Mouse (Mus musculus) hindbrain, postnatal 0 days (tissue): ENCODE data around the gene Rnf6. TPM values are rescaled to one million over a fixed set of nuclear protein-coding genes. Genes with fewer than 3 reads are reported as not detected.

Source experiments
- ATAC-seq: fragments of 200-750 bp; cut with Nextera tagmentation; 2 replicates; pipeline ENCODE4 v1.8.0; 2017; ENCODE audit warnings: mild to moderate bottlenecking, moderate TSS enrichment, moderate library complexity
- DNase-seq: peaks from one replicate; pipeline ENCODE4 v3.0.0-alpha.2; 2015; ENCODE audit warnings: low spot score
- H3K27ac ChIP-seq: fragments of 300-500 bp; sonication (generic); 2 replicates; pipeline ENCODE4 v1.5.1; 2014; ENCODE audit warnings: mild to moderate bottlenecking
- H3K27me3 ChIP-seq: fragments of 300-500 bp; sonication (generic); 2 replicates; pipeline ENCODE4 v1.6.1; 2014; ENCODE audit warnings: low read length, mixed read lengths; ENCODE audit not compliant: insufficient read depth
- H3K36me3 ChIP-seq: fragments of 300-500 bp; sonication (generic); 2 replicates; pipeline ENCODE4 v1.6.1; 2014; ENCODE audit warnings: low read length, mixed read lengths; ENCODE audit not compliant: insufficient read depth
- H3K4me1 ChIP-seq: fragments of 300-500 bp; sonication (generic); 2 replicates; pipeline ENCODE4 v1.6.1; 2014; ENCODE audit warnings: antibody characterized with exemption, low read length, mixed read lengths; ENCODE audit not compliant: insufficient read depth
- H3K4me2 ChIP-seq: fragments of 300-500 bp; sonication (generic); 2 replicates; pipeline ENCODE4 v1.6.1; 2014; ENCODE audit warnings: low read depth, mild to moderate bottlenecking, low read length, moderate library complexity, mixed read lengths
- H3K4me3 ChIP-seq: fragments of 300-500 bp; sonication (generic); 2 replicates; pipeline ENCODE4 v1.5.1; 2014; ENCODE audit warnings: low read length
- H3K9ac ChIP-seq: fragments of 300-500 bp; sonication (generic); replicated peaks from 2 replicates; pipeline ENCODE4 v1.6.1; 2014; ENCODE audit warnings: mild to moderate bottlenecking, low read length, moderate library complexity, mixed read lengths
- H3K9me3 ChIP-seq: fragments of 300-500 bp; sonication (generic); 2 replicates; pipeline ENCODE4 v1.6.1; 2016; ENCODE audit warnings: low read length, mixed read lengths
- CTCF ChIP-seq: IDR thresholded peaks from 2 replicates; pipeline ENCODE4 v1.5.1; 2016; ENCODE audit warnings: antibody characterized with exemption, control low read depth, low read depth
- WGBS: fragments of 180-500 bp; shearing (Covaris S2); extraction: QIAGEN DNeasy Blood & Tissue Kit; methylation state at CpG from one replicate; pipeline ENCODE4 v1.1.7; 2014; 5-methylcytosine and 5-hydroxymethylcytosine counted together
- polyA plus RNA-seq: library from polyadenylated mRNA; unstranded; fragments of >200 nt; fragmentation: Nextera tagmentation; extraction: Ambion mirVana; gene quantifications from 2 replicates; pipeline ENCODE4 v1.2.1, GENCODE M21; 2015
- total RNA-seq: library from RNA; depleted of rRNA; stranded (reverse); fragments of >200 nt; gene quantifications from 2 replicates; pipeline ENCODE4 v1.2.3, GENCODE M21; 2014

The Rnf6 gene
- total and polyA plus RNA-seq, 2 experiments from 2014 or later: 14.6 to 28.3 TPM

DNA sequence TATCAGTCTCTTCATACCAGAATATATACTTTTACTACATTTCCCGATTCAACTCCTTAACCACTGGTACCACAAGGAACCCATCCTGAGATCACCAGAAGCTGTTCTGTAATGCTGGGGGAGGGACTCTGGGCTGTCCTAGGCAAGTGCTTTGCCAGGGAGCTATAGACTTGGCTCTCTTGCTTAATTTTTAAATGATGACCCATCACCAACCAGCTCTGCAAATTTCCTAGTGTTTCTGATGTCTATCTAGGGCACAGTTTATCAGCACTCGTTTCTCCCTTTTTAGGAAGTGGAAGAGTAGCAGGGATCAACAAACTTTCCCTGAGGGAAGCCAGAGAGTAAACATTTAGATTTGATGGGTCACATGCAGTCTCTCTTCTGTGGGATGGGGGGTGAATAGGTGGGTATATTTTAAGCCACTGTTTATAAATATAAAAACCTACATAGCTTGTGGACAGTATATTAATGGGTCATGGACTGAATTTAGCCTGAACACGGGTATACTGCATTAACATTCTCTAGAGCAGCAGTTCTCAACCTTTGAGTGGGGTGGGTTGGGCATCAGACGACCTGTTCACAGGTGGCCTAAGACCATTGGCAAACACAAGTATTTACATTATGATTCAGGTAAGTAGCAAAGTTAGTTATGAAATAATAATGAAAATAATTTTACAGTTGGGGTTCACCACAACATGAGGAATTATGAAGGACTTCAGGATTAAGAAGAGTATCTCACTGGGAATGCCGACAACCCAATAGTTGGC, 30.5 kb upstream of the Rnf6 start:
- no peak for ATAC-seq
- no peak overlapping the region for H3K4me2 ChIP-seq
- H3K27me3 ChIP-seq: no peaks in the 10 kb centered on the region
- WGBS: 84% methylated on average over 5 of the region's 5 CpGs
- DNase-seq: no peak
- H3K4me3 ChIP-seq: no peak overlapping the region
- no peak overlapping the region for H3K27ac ChIP-seq
- H3K4me1 ChIP-seq: no peaks in the 10 kb centered on the region
- no peak for TF ChIP-seq CTCF
- H3K9ac ChIP-seq: no peak overlapping the region
- H3K9me3 ChIP-seq: no peaks in the 10 kb centered on the region
- no peaks in the 10 kb centered on the region for H3K36me3 ChIP-seq

DNA sequence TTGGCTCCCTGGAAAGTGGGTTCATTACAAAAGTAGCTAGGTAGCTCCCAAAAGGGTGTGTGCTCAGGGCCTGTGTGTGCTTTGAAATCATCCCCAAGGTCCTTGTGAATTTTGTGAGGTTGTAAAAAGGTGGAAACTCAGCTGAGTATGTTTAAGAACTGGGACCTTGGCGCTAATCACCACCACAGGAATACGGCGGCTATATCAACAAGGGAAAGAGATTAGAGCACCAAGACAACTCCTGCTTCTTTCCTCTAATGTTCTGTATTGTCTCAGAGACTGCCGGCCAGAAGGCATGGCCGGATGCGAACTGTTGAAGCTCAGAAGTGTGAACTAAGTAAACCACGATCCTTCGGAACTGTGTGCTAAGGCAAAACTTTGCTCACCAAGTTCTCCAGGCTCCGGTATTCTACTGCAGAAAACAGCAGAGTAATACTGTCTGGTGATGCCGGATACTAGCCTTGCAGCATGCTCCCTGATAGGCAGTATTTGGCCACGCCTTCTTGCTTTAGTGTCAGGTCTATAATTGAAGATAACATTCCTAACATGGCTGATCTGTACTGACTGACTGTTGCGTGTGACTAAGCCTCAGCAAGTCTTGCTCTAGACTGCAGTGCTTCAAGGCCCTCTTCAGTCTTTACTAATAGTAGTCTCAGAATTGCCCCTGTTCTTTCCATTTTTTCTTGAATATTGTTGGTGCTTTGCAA, 29.2 kb upstream of the Rnf6 start:
- DNase-seq: no peak
- H3K27me3 ChIP-seq: no peaks in the 10 kb centered on the region
- no peak overlapping the region for H3K9ac ChIP-seq
- no peak for TF ChIP-seq CTCF
- no peak overlapping the region for H3K4me2 ChIP-seq
- H3K4me3 ChIP-seq: no peak overlapping the region
- no peaks in the 10 kb centered on the region for H3K36me3 ChIP-seq
- ATAC-seq: no peak
- H3K9me3 ChIP-seq: no peaks in the 10 kb centered on the region
- H3K4me1 ChIP-seq: no peaks in the 10 kb centered on the region
- WGBS: 94% methylated on average over 12 of the region's 12 CpGs
- no peak overlapping the region for H3K27ac ChIP-seq

DNA sequence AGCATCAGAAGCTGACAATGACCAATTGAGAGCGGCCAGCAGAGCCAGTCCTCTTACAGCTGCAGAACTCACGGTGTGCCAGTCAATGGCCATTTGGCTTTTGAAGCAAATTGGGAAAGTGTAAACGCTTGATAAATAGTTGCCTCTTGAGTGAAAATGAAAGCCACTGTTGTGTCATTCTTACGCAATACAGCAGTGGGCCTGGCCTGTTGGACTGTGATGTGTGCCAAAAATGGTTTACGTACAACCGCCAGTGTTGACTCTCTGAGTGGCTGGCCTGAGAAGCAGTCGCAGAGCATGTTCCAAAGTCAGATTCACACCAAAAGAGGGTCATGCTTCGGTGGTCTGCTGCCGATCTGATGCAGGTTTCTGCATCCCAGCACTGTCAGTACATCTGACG, 27.4 kb upstream of the Rnf6 start:
- ATAC-seq (no peak), DNase-seq (peak; percentile 17)
- Histone ChIP-seq H3K4me3 (no peak overlapping the region), H3K4me1 (no peaks in the 10 kb centered on the region), H3K4me2 (no peak overlapping the region), H3K9ac (no peak overlapping the region), H3K36me3 (no peaks in the 10 kb centered on the region), H3K27me3 (no peaks in the 10 kb centered on the region), H3K27ac (no peak overlapping the region), H3K9me3 (no peaks in the 10 kb centered on the region)
- no peak for TF ChIP-seq CTCF
- 75% methylated on average over 10 of the region's 10 CpGs for WGBS

DNA sequence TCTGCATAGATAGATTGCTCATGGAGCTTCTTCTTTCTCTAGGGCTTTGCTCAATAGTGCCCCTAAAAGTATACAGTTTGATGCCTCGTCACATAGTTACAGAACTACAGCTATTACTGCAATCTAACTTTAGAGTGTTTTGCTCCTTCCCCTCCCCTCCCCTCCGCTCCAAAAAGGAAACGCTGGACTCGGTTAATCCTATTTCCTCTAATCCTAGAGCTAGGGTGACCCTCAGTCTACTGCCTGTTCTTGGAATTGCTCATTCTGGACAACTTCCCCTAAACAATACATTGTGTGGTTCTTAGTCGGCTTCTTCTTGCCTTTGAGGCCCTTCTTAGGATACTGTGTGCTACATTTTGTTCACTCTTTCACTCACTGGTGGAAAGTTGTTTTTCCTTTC, 26.4 kb upstream of the Rnf6 start:
- Histone ChIP-seq H3K4me2 (no peak overlapping the region), H3K9ac (no peak overlapping the region), H3K4me3 (no peak overlapping the region), H3K27ac (no peak overlapping the region), H3K36me3 (no peaks in the 10 kb centered on the region), H3K27me3 (no peaks in the 10 kb centered on the region), H3K4me1 (no peaks in the 10 kb centered on the region), H3K9me3 (no peaks in the 10 kb centered on the region)
- 70% methylated on average over 5 of the region's 5 CpGs for WGBS
- no peak for TF ChIP-seq CTCF
- DNase-seq (no peak), ATAC-seq (no peak)

DNA sequence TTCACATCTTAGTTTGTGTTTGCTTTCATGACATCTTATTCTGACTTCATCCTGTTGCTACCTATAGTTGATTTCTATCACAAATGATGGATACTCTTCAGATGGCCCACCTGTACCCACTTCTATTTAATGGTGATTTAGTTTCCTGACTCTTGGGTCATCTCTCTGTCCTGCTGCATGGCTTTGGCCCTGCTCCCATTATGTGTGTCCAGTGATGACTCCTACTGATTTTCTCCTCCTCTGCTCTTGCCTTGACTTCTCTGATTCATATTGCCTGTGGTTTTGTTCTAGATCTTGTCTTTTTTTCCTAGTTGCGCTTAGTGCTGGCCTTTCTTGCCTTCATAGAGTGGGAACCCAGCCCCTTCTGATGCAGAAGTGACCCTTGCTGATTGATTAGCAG, 25.0 kb upstream of the Rnf6 start:
- Histone ChIP-seq H3K27ac (no peak overlapping the region), H3K4me2 (no peak overlapping the region), H3K9ac (no peak overlapping the region), H3K9me3 (no peaks in the 10 kb centered on the region), H3K36me3 (no peaks in the 10 kb centered on the region), H3K4me1 (no peaks in the 10 kb centered on the region), H3K4me3 (no peak overlapping the region), H3K27me3 (no peaks in the 10 kb centered on the region)
- no peak for TF ChIP-seq CTCF
- no peak for ATAC-seq
- DNase-seq: no peak
- WGBS: 97% methylated on average over 1 of the region's 1 CpGs

DNA sequence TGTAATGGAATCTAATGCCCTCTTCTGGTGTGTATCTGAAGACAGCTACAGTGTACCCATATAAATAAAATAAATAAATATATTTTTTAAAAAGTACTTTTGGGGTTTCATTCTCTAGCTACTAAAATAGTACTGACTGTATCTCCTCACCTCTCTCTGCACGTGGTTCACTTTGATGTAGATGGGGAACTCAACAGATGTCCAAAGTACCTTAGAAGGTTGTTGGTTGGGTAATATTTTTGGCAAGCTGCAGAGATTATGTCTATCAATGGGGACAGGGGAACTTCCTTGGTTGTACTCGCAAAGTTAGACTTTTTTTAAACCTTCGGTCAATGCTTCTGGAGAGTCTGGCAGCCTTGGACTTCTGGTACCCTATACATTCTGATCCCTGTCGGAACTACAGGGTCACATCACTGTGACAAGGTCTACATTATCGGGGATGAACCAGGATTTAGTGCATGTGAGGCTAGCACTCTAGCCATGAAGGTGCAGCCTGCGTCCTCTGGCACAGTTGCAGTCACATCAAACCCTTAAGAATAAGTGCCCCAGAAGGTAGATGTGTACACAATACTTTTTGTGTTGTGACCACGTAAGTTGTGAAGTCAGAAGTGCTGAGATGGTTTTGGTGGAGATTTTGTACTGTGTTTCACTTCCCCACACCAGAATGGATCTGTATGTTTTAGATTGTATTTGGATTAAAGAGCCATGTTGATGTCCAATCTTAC, 24.5 kb upstream of the Rnf6 start:
- no peak overlapping the region for H3K27ac ChIP-seq
- no peak for TF ChIP-seq CTCF
- H3K4me3 ChIP-seq: no peak overlapping the region
- no peak overlapping the region for H3K4me2 ChIP-seq
- no peaks in the 10 kb centered on the region for H3K27me3 ChIP-seq
- WGBS: 92% methylated on average over 7 of the region's 7 CpGs
- H3K36me3 ChIP-seq: no peaks in the 10 kb centered on the region
- ATAC-seq: no peak
- no peak for DNase-seq
- no peaks in the 10 kb centered on the region for H3K9me3 ChIP-seq
- H3K4me1 ChIP-seq: no peaks in the 10 kb centered on the region
- H3K9ac ChIP-seq: no peak overlapping the region
